Mouse (Mus musculus) neural tube, embryonic 10.5 days (tissue): ENCODE measurements at regions not wholly inside any gene's neighbourhood (a gene's known extent, or its start where the extent isn't known, plus 50 kb on each side); places are given as distances from the start of the nearest gene placed in this dataset.

Experiments used
- DNase-seq: peaks from one replicate; pipeline ENCODE4 v3.0.0-alpha.2; 2017; ENCODE audit warnings: low spot score; ENCODE audit errors: extremely low spot score

- DNase-seq: no peak
These were observed 106.3 kb downstream of the Cysltr2 start for GRCm38 (mm10) chr14:72942571-72942970.

GRCm38 (mm10) chr14:72939067-72939393 is 109.9 kb downstream of the Cysltr2 start:
- DNase-seq: no peak

- no peak for DNase-seq
These were observed 110.4 kb downstream of the Cysltr2 start for GRCm38 (mm10) chr14:72938382-72939066.

GRCm38 (mm10) chr14:72933598-72933997 is 115.3 kb downstream of the Cysltr2 start:
- no peak for DNase-seq

- no peak for DNase-seq
These were observed 116.6 kb downstream of the Cysltr2 start for GRCm38 (mm10) chr14:72932296-72932695.

GRCm38 (mm10) chr14:72901171-72901926 is 147.6 kb downstream of the Cysltr2 start:
- no peak for DNase-seq

GRCm38 (mm10) chr14:72899630-72900029 is 149.3 kb downstream of the Cysltr2 start:
- DNase-seq: no peak

- no peak for DNase-seq
These were observed 156.6 kb downstream of the Cysltr2 start for GRCm38 (mm10) chr14:72892316-72892715.

- DNase-seq: no peak
These were observed 159.3 kb downstream of the Cysltr2 start for GRCm38 (mm10) chr14:72889663-72890062.

GRCm38 (mm10) chr14:72887470-72888071 is 161.3 kb downstream of the Cysltr2 start:
- peak; percentile 22 for DNase-seq

- DNase-seq: no peak
These were observed 162.0 kb downstream of the Cysltr2 start for GRCm38 (mm10) chr14:72886935-72887369.

- DNase-seq: no peak
These were observed 163.1 kb downstream of the Cysltr2 start for GRCm38 (mm10) chr14:72885824-72886223.

- no peak for DNase-seq
These were observed 164.4 kb downstream of the Cysltr2 start for GRCm38 (mm10) chr14:72884561-72884960.

GRCm38 (mm10) chr14:72877132-72877531 is 167.3 kb upstream of the Fndc3a start:
- DNase-seq: no peak

GRCm38 (mm10) chr14:72873494-72873893 is 163.7 kb upstream of the Fndc3a start:
- DNase-seq: no peak

GRCm38 (mm10) chr14:72869188-72869749 is 159.5 kb upstream of the Fndc3a start:
- no peak for DNase-seq

GRCm38 (mm10) chr14:72866896-72867295 is 157.1 kb upstream of the Fndc3a start:
- DNase-seq: no peak

GRCm38 (mm10) chr14:72865531-72865930 is 155.7 kb upstream of the Fndc3a start:
- no peak for DNase-seq

GRCm38 (mm10) chr14:72864792-72865191 is 155.0 kb upstream of the Fndc3a start:
- no peak for DNase-seq

GRCm38 (mm10) chr14:72864130-72864529 is 154.3 kb upstream of the Fndc3a start:
- DNase-seq: no peak

- DNase-seq: no peak
These were observed 153.2 kb upstream of the Fndc3a start for GRCm38 (mm10) chr14:72862806-72863526.
